Mouse (Mus musculus) heart, embryonic 15.5 days (tissue): ENCODE data around the gene 4930469K13Rik. TPM values are rescaled to one million over a fixed set of nuclear protein-coding genes. Genes with fewer than 3 reads are reported as not detected.

ENCODE experiments used
- ATAC-seq: fragments of 200-750 bp; cut with Nextera tagmentation; replicated peaks from 2 replicates; pipeline ENCODE4 v1.8.0; 2017; ENCODE audit warnings: low read depth, moderate TSS enrichment; ENCODE audit not compliant: insufficient number of reproducible peaks, insufficient read depth, low FRiP score
- H3K27ac ChIP-seq: fragments of 300-500 bp; sonication (generic); 2 replicates; pipeline ENCODE4 v1.5.1; 2015; ENCODE audit warnings: mild to moderate bottlenecking, inconsistent platforms
- H3K27me3 ChIP-seq: fragments of 300-500 bp; sonication (generic); 2 replicates; pipeline ENCODE4 v1.6.1; 2015; ENCODE audit warnings: inconsistent platforms
- H3K36me3 ChIP-seq: fragments of 300-500 bp; sonication (generic); 2 replicates; pipeline ENCODE4 v1.6.1; 2015; ENCODE audit warnings: mild to moderate bottlenecking, inconsistent platforms
- H3K4me1 ChIP-seq: fragments of 300-500 bp; sonication (generic); replicated peaks from 2 replicates; pipeline ENCODE4 v1.6.1; 2015; ENCODE audit warnings: inconsistent platforms
- H3K4me2 ChIP-seq: fragments of 300-500 bp; sonication (generic); 2 replicates; pipeline ENCODE4 v1.6.1; 2015; ENCODE audit warnings: inconsistent platforms, mild to moderate bottlenecking, moderate library complexity
- H3K4me3 ChIP-seq: fragments of 300-500 bp; sonication (generic); 2 replicates; pipeline ENCODE4 v1.5.1; 2015; ENCODE audit warnings: mild to moderate bottlenecking, inconsistent platforms
- H3K9ac ChIP-seq: fragments of 300-500 bp; sonication (generic); 2 replicates; pipeline ENCODE4 v1.6.1; 2015; ENCODE audit warnings: mild to moderate bottlenecking, inconsistent platforms
- H3K9me3 ChIP-seq: fragments of 300-500 bp; sonication (generic); replicated peaks from 2 replicates; pipeline ENCODE4 v1.6.1; 2016; ENCODE audit warnings: inconsistent platforms
- WGBS: fragments of 180-500 bp; shearing (Covaris S2); methylation state at CpG from one replicate; pipeline ENCODE4 v1.1.7; 2015; ENCODE audit warnings: mixed read lengths; 5-methylcytosine and 5-hydroxymethylcytosine counted together
- polyA plus RNA-seq: library from polyadenylated mRNA; unstranded; fragments of >200 nt; fragmentation: Nextera tagmentation; extraction: Ambion mirVana; gene quantifications from 2 replicates; pipeline ENCODE4 v1.2.1, GENCODE M21; 2015

Gene 4930469K13Rik
- polyA plus RNA-seq, 1 experiment from 2014 or later, result not detected

DNA sequence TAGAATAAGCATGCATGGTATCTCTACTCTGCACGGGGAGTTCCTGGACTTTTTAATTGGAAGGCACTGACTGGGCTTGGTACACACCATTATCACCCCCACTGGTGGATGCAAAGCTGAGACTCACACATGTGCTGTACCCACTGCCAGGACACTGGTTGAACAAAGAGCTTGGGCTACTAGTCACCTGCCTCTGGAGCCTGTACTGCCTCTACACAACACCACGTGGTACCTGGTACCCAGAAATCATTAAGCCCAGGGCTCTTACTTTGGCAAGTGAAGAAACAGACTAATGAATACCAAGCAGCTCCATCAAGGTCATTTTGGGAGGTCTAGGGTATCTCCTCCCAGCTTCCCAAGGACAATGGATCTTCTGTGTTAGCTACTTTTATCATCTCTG is 15.4 kb upstream of the 4930469K13Rik start:
- Histone ChIP-seq H3K9me3 (no peaks in the 10 kb centered on the region), H3K9ac (no peak overlapping the region), H3K4me3 (no peak overlapping the region), H3K27ac (no peak overlapping the region), H3K4me1 (no peaks in the 10 kb centered on the region), H3K27me3 (no peaks in the 10 kb centered on the region), H3K36me3 (no peaks in the 10 kb centered on the region), H3K4me2 (no peak overlapping the region)
- WGBS, result 43% methylated on average over 2 of the region's 2 CpGs
- ATAC-seq, result no peak

DNA sequence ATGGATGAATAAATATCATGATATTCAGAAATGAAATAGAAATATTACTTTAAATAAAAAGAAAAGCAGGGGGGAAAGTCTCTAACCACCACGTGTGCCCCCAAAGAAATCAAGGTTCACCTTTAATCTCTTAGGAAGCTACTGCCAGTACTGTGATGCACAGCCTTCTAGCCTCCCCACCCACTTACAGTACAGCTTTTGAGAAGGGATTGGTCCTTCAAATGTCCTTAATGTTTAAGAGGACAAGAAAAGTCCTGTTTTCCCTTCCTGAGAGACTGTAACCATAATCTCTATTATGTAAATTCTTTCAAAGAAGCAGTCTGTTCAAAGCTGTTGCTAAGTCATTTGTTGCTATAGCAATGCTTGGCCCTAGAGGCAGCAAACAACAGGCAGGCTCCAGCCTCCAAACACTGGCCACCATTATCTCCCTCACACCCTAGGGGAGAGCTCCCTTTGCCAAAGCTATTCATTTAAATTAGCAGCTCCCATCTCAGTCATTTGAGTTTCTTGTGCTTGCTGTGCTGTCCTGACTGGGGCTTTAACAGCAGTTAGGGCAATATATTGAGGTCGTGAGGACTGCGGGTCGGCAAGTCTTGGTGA is 14.5 kb upstream of the 4930469K13Rik start:
- ATAC-seq, result no peak
- 54% methylated on average over 4 of the region's 4 CpGs for WGBS

DNA sequence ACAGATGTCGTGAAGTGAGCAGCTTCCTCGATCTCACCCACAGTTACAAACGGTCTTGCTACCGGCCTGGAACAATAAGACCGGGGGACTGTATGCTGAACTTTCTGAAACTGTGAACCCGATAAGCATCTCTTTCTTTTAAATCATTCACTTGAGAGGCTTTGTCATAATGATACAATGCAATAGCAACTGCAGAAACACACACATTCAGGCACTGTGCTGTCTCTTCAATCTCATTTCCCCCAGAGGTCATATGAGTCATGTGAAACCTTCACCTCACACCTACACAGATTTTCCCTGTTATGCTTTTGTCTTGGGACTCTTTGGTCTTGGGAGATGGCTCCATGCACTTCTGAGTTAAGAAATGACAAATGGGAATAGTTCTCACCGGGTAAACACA is 13.6 kb upstream of the 4930469K13Rik start:
- 65% methylated on average over 7 of the region's 7 CpGs for WGBS
- H3K4me2 ChIP-seq, result no peak overlapping the region
- no peaks in the 10 kb centered on the region for H3K4me1 ChIP-seq
- no peak overlapping the region for H3K9ac ChIP-seq
- no peaks in the 10 kb centered on the region for H3K27me3 ChIP-seq
- no peaks in the 10 kb centered on the region for H3K9me3 ChIP-seq
- ATAC-seq, result no peak
- no peaks in the 10 kb centered on the region for H3K36me3 ChIP-seq
- no peak overlapping the region for H3K27ac ChIP-seq
- no peak overlapping the region for H3K4me3 ChIP-seq

More for the DNA sequence above, 14.5 kb upstream of the 4930469K13Rik start:
- no peaks in the 10 kb centered on the region for H3K27me3 ChIP-seq
- H3K9me3 ChIP-seq, result no peaks in the 10 kb centered on the region
- no peak overlapping the region for H3K27ac ChIP-seq
- no peaks in the 10 kb centered on the region for H3K36me3 ChIP-seq
- no peaks in the 10 kb centered on the region for H3K4me1 ChIP-seq
- no peak overlapping the region for H3K9ac ChIP-seq
- no peak overlapping the region for H3K4me2 ChIP-seq
- H3K4me3 ChIP-seq, result no peak overlapping the region

DNA sequence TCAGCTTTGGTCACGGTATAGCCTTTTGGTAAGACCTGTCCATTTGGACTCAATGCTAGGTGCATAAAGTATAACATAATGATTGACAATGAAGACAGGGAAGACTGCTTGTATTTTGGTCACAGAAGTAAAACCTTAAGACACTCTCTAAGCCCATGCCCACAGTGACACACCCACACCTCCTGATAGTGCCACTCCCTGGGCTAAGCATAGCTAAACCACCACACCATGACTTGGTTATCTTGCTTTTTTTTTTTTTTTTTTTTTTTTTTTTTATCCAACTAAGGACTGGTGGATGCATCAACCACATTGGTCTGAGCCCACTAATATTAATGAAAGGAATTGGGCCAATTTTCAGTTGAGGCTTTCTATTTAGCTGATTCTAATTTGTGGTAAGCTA is 10.9 kb upstream of the 4930469K13Rik start:
- H3K36me3 ChIP-seq, result no peaks in the 10 kb centered on the region
- H3K27me3 ChIP-seq, result no peaks in the 10 kb centered on the region
- ATAC-seq, result no peak
- H3K9ac ChIP-seq, result no peak overlapping the region
- no peak overlapping the region for H3K4me3 ChIP-seq
- no peak overlapping the region for H3K27ac ChIP-seq
- no peaks in the 10 kb centered on the region for H3K9me3 ChIP-seq
- 89% methylated on average over 1 of the region's 1 CpGs for WGBS
- H3K4me2 ChIP-seq, result no peak overlapping the region
- no peaks in the 10 kb centered on the region for H3K4me1 ChIP-seq

DNA sequence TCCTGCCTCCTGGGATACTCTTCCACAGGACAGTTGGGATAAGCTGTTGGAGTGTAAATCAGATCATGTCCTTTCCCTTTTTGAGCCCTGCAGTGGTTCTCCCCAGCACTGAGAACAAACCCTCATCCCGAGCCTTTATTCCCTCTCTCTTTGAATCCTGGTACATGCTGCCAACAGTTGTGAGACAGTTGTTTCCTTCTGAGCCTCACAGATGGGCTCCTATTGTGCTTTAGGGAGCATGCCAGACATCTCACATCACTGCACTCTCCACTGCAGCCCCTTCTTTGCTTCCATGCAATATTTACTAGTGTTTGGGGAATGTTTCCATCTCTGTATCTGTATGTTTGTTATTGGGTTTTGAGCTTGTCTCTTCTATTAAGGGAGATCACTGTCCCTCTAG is 6.6 kb upstream of the 4930469K13Rik start:
- Histone ChIP-seq H3K36me3 (no peaks in the 10 kb centered on the region), H3K9me3 (no peaks in the 10 kb centered on the region)
- no peak for ATAC-seq

DNA sequence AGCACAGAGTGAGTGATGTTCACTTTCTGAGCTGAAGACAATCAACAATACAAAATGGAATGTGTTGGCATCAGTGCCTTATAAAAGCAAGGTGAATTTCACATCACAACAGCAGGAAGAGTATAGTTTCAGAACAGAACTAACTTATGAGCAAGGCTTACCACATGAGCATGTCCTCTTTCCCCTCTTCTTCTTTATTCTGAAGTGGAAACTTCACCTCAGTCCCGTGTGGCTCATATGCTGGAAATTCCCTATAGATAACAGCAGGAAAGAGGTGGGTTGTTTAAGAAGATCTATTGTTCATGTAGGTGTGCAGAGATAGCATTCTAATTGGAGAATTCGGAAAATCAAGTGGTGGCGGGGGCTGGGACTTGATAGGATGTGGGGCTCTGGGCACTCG is 3.5 kb upstream of the 4930469K13Rik start:
- H3K27me3 ChIP-seq, result no peaks in the 10 kb centered on the region
- no peak overlapping the region for H3K9ac ChIP-seq
- H3K36me3 ChIP-seq, result no peaks in the 10 kb centered on the region
- no peak overlapping the region for H3K4me3 ChIP-seq
- WGBS, result 58% methylated on average over 4 of the region's 4 CpGs
- H3K4me2 ChIP-seq, result no peak overlapping the region
- no peak for ATAC-seq
- no peaks in the 10 kb centered on the region for H3K4me1 ChIP-seq
- no peak overlapping the region for H3K27ac ChIP-seq
- H3K9me3 ChIP-seq, result no peaks in the 10 kb centered on the region

More for the DNA sequence above, 6.6 kb upstream of the 4930469K13Rik start:
- H3K27ac ChIP-seq, result no peak overlapping the region
- 41% methylated on average over 1 of the region's 1 CpGs for WGBS
- H3K4me3 ChIP-seq, result no peak overlapping the region
- no peak overlapping the region for H3K9ac ChIP-seq
- H3K4me1 ChIP-seq, result no peaks in the 10 kb centered on the region
- no peaks in the 10 kb centered on the region for H3K27me3 ChIP-seq
- H3K4me2 ChIP-seq, result no peak overlapping the region

DNA sequence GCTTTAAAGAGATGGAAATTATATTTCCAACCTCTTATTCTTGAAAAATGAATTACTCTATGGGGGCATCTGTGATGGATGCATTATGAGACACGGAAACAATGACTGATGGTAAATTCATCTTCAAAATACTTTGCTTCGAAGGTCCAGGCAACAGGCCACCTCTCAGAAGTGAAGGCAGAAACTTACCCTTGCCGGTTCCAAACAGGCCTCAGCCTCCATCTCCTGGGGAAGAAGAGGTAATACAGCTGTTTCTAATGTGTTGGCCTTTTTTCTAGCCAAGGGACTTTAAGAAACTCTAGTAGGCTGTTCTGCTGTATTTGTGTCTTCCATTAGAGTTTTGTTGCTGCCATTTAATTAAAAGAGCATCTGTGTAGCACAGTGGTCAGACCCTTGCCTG is 11.3 kb downstream of the 4930469K13Rik start:
- Histone ChIP-seq H3K9ac (no peak overlapping the region), H3K4me3 (no peak overlapping the region), H3K4me1 (no peaks in the 10 kb centered on the region), H3K36me3 (no peaks in the 10 kb centered on the region), H3K4me2 (no peak overlapping the region), H3K9me3 (no peaks in the 10 kb centered on the region), H3K27me3 (no peaks in the 10 kb centered on the region), H3K27ac (no peak overlapping the region)
- no peak for ATAC-seq
- 57% methylated on average over 3 of the region's 3 CpGs for WGBS

DNA sequence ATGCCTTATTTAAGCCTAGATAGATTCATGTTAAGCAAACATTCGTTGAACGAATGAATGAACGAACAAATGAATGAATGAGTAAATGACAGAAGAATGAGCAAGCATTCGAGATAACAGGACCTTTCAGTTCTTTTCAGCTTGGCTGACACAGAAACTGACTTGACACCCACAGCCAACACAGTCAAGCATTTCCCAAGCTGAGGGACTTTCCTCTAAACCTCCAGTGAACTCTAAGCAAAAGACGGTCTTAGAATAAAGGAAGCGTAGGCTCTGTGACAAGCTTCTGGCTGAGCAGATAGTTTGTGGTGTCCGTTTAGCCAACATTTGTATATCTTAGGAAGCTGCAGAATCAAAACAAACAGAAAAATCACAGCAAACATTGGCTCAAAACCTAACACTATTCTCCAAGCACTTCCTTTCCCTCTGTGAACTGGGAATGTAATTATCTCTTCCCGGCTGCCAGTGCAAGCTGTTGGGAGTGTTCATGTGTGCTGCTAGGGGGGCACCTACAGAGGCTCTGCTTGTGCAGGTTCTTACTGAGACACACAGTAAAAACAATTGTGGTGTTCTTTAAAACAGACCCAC is 12.1 kb downstream of the 4930469K13Rik start:
- H3K9ac ChIP-seq, result no peak overlapping the region
- H3K27me3 ChIP-seq, result no peaks in the 10 kb centered on the region
- no peak for ATAC-seq
- H3K4me3 ChIP-seq, result no peak overlapping the region
- no peak overlapping the region for H3K4me2 ChIP-seq
- H3K36me3 ChIP-seq, result no peaks in the 10 kb centered on the region
- 65% methylated on average over 8 of the region's 8 CpGs for WGBS
- no peaks in the 10 kb centered on the region for H3K4me1 ChIP-seq
- H3K9me3 ChIP-seq, result no peaks in the 10 kb centered on the region
- no peak overlapping the region for H3K27ac ChIP-seq

DNA sequence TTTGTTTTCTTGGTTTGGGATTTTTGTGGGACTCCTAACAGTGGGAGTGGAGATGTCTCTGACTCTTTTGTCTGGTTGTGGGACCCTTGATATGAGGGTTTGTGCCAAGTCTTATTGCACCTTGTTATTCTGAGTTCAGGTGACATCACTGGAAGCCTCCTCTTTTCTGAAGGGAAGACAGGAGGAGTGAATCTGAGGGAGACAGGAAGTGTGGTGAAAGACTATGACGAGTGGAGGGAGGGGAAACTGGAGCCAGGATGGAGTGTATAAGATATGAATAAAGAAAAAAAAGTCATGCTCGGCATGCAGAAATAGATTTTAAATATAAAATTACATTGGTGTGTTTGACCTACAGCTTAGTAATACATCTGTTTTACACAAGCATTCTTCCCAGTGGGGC is 13.7 kb downstream of the 4930469K13Rik start:
- ATAC-seq, result no peak
- Histone ChIP-seq H3K9ac (no peak overlapping the region), H3K4me1 (no peaks in the 10 kb centered on the region), H3K4me3 (no peak overlapping the region), H3K4me2 (no peak overlapping the region), H3K27me3 (no peaks in the 10 kb centered on the region), H3K9me3 (no peaks in the 10 kb centered on the region), H3K27ac (no peak overlapping the region), H3K36me3 (no peaks in the 10 kb centered on the region)
- WGBS, result 44% methylated on average over 2 of the region's 2 CpGs

DNA sequence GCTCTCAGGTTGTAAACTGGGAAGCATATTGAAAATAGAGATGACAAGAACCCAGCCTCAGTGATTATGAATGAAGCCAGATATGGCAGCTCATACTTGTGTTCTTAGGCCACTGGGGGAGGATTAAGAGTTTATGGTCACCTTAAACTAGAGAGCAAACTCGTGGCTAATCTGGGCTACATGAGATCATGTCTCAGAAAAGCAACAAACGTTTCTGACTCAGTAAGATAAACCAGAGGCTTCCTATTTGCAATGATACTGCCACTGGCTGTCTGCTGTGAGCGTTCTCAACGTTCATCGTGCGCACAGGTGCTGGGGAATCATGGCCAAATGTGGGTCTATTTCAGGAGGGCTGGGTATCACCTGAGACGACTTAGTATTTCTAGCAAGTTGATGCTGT is 14.6 kb downstream of the 4930469K13Rik start:
- H3K4me2 ChIP-seq, result no peak overlapping the region
- 43% methylated on average over 7 of the region's 7 CpGs for WGBS
- no peaks in the 10 kb centered on the region for H3K4me1 ChIP-seq
- no peak overlapping the region for H3K27ac ChIP-seq
- no peak overlapping the region for H3K9ac ChIP-seq
- no peak for ATAC-seq
- H3K27me3 ChIP-seq, result no peaks in the 10 kb centered on the region
- no peaks in the 10 kb centered on the region for H3K9me3 ChIP-seq
- no peaks in the 10 kb centered on the region for H3K36me3 ChIP-seq
- H3K4me3 ChIP-seq, result no peak overlapping the region

DNA sequence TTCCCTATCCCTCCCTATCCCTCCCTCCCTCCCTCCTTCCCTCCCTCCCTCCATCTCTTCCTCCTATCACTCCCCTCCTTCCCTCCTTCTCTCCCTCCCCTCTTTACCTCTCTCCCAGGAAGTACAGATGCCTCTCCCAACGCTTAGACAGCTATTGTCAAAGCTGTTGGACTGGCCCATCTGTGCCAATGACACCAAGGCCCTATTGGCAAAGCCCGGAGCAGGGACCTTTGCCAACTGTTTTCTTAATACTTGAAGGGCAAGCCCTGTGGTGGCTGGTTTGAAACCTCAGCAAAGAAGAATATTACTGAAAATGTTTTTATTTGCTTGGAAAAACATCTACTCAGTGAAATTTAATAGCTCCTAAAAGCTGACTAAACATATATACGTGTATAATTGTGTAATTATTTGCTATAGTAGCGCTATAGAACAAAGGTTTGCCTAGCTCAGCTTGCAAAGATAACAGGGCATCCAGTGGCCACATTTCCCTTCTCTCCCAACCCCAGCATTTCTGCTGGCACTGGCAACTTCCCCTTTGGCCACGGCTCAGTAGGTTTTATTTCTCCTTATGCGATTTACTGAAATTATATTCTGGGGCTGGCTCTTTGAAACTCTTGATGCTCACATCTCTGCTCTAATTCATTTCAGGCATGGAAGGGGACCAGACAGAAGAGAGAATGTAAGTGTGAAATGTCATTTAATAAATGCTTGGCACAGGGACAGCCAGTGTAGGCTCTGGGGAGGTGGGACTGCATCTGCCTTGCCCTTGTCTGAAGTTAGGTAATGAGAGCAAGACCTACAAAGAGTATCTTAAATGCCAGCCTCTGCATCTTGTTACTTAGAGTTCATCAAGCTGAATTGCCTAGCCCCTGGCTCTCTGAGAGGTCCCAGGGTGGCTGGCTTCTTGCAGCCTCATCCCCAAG is 18.6 kb downstream of the 4930469K13Rik start:
- Histone ChIP-seq H3K4me1 (no peaks in the 10 kb centered on the region), H3K9me3 (no peaks in the 10 kb centered on the region), H3K9ac (no peak overlapping the region), H3K36me3 (no peaks in the 10 kb centered on the region), H3K4me3 (no peak overlapping the region), H3K4me2 (no peak overlapping the region), H3K27ac (no peak overlapping the region), H3K27me3 (no peaks in the 10 kb centered on the region)
- no peak for ATAC-seq
- 60% methylated on average over 6 of the region's 6 CpGs for WGBS
